Mouse (Mus musculus) erythroblast, embryonic 14.5 days (primary cell): Measurements from ENCODE around the gene Sv2c.

Experiments used
- GATA1 ChIP-seq: IDR thresholded peaks from 2 replicates; pipeline ENCODE4 v1.6.1; 2012; ENCODE audit warnings: low read length, inconsistent platforms, mixed read lengths
- TAL1 ChIP-seq: IDR thresholded peaks from 3 replicates; pipeline ENCODE4 v1.6.1; 2012; ENCODE audit warnings: low read length, inconsistent platforms, mixed read lengths

GRCm38 (mm10) chr13:95986375-95986774 is 146.0 kb downstream of the Sv2c start:
- no peak for TF ChIP-seq TAL1
- no peak for TF ChIP-seq GATA1
